Mouse (Mus musculus) A20 (cell line): ENCODE measurements around the gene Tmem8.

Experiments used
- DNase-seq: peaks from one replicate; pipeline ENCODE4 v3.0.0-alpha.2; 2011; ENCODE audit warnings: low read depth, low spot score

Tmem8 gene

GRCm38 (mm10) chr17:26113181-26113948 is at the start of gene Tmem8:
Tmem8 (plus strand) TSS chr17:26113299.
- peak; percentile 82 for DNase-seq

DNA sequence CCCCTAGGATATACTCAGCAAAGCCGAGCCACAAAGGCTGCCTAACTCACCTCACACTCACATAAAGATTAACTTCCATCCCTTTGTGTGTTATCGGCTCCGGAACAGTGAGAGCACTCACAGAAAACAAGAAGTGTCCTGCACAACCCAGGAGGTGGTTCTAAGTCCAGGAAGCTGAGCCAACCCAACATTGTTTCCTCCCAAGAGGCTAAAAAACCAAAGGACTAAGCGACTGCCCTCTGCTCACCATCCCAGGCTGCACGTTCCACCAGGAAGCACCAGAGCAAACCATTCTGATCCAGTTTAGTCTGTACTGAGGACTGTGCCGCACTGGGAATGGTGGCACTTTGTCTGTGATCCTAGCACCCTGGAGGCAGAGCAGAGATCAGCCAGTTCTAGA is 48.2 kb upstream of the Tmem8 start:
- no peak for DNase-seq

DNA sequence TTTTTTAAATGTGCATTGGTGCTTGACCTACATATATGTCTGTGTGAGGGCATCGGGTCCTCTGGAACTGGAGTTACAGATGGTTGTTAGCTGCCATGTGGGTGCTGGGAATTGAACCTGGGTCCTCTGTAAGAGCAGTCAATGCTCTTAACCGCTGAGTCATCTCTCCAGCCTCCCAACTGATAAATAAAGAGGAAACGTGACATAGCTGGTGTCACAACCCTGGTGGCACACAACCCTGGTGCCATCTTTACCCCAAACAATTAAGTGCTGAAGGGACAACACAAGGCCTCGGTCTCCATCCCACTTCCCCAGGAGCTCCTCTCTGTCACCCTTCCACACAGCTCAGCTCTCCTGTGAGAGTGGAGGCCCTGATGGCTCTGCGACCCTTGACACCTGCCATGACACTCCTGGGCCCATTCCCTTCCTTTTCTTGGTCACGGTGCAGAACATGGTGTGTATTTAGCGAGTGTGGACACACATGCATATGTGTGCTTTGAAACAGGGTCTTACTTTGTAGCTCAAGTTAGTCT is 46.5 kb upstream of the Tmem8 start:
- peak; percentile 21 for DNase-seq

DNA sequence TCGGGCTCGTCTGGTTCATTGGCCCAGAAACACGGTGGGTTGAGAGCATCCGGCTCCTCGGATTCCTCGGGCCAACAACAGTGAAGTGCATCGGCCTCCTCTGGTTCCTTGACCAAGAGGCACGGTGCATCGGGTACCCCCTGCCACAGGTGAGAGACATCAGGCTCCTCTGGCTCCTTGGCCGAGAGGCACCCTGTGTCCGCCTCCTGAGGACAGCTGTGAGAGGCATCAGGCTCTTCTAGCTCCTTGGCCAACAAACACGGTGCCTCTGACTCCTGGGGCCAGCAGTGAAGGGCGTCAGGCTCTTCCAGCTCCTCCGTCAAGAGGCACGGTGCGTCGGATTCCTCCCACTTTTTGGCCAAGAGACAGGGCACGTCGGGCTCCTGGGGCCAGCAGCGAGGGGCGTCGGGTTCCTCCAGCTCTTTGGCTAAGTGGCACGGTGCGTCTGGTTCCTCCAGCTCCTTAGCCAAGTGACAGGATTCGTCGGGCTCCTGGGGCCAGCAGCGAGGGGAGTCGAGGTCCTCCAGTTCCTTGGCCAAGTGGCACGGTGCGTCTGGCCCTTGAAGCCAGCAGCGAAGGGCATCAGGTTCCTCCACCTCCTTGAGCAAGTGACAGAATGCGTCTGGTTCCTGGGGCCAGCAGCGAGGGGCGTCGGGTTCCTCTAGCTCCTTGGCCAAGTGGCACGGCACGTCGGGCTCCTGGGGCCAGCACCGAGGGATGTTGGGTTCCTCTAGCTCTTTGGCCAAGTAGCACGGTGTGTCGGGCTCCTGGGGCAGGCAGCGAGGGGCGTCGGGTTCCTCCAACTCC is 44.9 kb upstream of the Tmem8 start:
- no peak for DNase-seq

DNA sequence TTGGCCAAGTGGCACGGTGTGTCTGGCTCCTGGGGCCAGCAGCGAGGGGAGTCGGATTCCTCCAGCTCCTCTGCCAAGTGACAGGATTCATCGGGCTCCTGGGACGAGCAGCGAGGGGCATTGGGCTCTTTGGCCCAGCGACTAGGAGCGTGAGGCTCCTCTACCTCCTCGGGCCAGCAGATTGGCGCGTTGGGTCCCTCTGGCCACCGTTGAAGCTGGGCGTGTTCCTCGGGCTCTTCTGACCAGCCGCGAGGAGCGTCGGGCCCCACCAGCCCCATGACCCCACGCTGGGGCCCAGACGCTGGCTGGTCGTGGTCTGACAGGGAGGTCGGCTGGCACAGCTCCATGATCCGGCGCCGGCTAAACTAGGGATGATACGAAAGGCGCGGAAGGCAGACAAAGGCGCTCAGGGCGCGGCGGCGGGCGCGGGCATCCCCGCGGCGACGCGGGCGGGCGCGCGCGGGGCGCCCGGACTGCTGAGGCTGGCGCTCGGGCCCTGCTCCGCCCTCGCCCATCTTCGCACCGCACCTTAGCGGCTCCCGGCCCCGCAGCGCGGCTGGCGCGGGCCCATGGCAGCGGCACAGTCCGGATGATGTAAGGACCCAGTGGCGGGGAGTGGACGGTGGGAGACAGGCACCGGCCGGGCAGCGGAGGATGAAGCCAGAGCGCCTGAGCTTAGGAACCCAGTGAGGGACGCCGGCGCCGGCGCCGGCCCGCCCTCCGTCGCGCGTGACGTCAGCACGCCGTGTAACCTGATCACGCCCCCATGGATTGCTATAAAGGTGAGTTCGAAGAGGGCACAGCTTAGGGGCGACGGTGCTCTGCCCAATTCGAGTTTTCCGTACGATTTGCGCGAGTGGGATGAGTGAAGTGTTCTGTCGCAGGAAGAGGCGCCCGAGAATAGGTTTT is 44.0 kb upstream of the Tmem8 start, which contains the start of gene Rab11fip3:
Gene Rab11fip3, minus strand, starts transcription at position 725 of the 909 bp plus-strand sequence.
- DNase-seq, result peak; percentile 97

GRCm38 (mm10) chr17:26070136-26070535 is 43.0 kb upstream of the Tmem8 start:
- DNase-seq, result no peak

DNA sequence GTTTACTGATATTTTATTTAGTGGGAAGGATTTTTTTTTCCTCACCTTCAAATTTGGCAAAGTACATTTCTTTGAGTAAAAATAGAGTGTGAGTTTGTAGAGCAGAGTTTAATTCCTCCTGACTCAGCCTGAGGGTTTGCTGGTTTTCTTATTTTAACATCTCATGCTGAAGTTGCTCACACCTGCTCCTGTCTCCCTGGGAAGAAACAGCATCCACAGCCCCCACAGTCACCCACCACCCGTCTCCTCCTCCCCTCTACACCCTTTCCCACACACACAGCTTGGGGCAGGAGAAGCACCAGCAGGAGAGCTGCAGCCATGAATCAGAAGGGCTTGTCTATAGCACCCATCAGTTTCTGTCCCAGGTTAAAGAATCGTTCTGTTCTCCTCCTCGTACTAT is 37.9 kb upstream of the Tmem8 start:
- DNase-seq, result no peak

DNA sequence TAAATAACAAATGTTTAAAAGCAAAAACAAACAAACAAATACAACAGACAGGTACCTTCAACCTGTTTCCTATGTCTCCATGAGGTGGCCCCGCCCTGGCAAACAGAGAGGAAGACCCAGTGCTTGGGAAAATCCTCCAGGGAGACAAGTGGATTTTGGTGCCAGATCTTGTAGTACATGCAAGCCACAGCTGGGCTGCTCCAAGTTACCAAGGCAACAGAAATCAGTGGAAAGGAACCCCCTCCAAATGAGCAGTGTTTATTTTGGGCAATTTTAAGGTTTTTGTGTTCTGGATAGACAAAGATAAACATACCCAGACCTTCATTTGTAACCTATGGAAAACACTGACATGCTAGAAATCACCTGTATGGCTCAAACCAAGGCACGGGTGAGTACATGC is 34.2 kb upstream of the Tmem8 start:
- no peak for DNase-seq

GRCm38 (mm10) chr17:26080867-26081266 is 32.2 kb upstream of the Tmem8 start:
- DNase-seq, result no peak

GRCm38 (mm10) chr17:26087059-26087564 is 26.0 kb upstream of the Tmem8 start:
- DNase-seq, result no peak

DNA sequence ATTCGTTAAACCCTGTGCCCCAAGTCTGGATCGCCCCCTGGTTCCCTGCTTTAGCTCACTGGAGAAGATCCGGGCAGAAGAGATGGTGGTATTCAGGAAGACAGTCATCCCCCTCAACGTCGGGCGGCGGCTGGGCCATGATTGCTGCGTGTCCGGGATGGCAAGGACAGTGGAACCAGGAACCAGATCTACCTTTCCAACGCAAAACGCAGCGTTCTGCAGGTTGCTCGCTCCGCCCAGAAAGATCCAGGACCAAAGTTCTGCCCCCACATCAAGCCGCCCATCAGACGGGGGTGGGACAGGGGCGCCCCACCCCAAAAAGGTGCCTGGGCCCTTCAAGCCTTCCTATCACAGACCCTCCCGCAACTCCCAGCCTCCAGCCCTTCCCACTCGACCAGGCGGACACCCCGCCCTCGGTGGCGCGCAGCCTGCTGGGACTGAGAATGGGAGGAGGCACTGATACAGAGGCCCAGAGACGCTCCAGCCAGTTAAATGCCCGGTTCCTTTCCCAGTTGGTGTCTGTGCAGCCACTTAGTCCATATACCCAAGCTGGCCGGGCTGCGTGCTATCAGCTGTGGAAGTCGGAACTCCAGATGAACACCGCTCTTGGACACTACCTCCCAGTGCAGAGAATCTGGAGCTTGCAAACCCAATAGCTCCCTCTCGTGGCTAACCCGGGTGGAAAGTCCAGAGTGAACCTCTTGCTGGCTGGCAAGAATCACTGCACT is 23.0 kb upstream of the Tmem8 start, which contains the start of gene Decr2:
Gene Decr2, minus strand, starts transcription at position 433 of the 728 bp plus-strand sequence.
- DNase-seq, result peak; percentile 91

DNA sequence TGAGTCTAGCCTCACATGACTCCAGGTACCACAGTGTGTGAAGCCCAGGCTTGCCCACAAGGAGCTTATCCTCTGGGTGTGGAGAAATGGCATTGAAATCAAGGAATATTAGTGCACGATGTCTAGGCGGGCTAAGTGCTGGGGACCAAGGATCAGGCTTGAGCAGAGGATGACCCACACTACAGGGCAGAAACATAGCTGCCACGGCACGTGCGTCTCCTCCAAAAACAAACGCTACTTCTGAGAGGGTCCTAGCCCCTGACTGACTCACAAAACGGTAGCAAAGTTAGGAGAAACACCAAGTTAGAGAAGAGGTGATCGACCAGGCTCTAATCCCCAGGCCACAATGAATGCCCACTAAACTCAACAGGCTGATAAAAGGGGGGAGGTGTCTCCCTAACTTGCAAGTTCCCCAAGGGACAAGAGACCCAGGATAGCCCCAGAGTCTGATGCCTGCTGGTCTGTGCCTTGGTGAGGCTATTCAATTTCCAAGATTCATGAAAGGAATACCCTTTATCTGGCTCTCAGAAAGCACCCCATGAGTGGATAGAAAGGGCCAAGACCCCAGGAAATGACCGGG is 18.5 kb upstream of the Tmem8 start:
- DNase-seq, result no peak

DNA sequence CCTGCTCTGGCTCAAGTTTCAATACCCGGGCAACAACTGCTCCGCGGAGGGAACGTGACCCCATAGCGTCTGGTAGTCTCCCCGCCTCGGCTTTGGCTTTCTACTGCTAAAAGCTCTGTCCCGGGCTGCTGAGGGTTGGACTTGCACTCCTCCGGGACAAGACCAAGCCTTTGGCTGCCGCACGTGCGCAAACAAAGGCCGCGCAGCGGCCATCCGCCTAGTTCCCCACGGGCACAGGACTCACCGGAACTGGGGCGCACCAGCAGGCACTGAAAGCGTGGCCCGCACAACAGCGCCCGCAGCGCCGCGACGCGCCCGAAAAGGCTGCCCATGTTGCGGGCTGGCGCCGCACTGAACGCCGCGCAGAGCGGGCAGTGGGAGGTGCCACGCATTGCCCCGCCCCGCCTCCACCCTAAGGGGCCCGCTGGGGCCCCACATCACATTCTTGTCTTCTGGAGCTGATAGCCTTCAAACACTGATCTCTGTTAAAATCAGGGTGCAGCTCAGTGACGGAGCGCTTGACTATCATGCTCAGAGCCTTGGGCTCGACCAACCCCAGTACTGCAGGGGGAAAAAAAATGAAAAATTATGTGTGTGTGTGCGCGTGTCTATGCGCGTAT is 17.9 kb upstream of the Tmem8 start, which contains the start of gene Nme4:
Gene Nme4, minus strand, starts transcription at position 482 of the 620 bp plus-strand sequence.
- DNase-seq, result peak; percentile 86

- DNase-seq, result no peak
Measured at GRCm38 (mm10) chr17:26098461-26098860, 14.6 kb upstream of the Tmem8 start.

DNA sequence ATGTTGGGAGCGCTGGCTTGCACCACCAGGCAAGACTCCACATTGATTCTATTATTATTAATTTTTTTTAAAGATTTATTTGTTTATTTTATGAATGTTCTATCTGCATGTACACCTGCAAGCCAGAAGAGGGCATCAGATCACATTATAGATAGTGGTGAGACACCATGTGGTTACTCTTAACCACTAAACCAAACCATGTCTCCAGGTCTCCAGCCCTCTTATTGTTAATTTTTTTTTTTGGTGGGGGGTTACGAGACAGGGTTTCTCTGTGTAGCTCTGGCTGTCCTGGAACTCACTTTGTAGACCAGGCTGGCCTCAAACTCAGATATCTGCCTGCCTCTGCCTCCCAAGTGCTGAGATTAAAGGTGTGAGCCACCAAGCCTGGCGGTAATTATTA is 13.8 kb upstream of the Tmem8 start:
- DNase-seq, result peak; percentile 54

GRCm38 (mm10) chr17:26100166-26100565 is 12.9 kb upstream of the Tmem8 start:
- DNase-seq, result no peak

DNA sequence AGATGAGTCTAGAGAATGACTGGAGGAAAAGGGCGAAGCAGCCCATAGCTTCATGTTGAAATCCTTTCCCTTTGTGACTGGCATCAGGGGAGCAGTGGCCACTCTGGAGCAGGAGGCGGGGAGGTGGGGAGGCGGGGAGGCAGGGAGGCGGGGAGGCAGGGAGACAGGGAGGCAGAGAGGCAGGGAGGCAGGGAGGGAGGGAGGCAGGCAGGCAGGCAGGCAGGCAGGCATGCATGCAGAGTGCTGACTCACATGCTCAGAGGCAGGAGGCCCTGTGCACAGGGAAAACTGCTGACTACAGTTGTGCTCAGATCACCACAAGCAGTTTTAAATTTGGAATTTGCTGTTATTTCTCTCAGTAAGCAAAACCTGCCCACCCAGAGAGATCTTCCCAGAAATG is 11.6 kb upstream of the Tmem8 start:
- no peak for DNase-seq

GRCm38 (mm10) chr17:26105619-26106018 is 7.5 kb upstream of the Tmem8 start:
- DNase-seq, result no peak

DNA sequence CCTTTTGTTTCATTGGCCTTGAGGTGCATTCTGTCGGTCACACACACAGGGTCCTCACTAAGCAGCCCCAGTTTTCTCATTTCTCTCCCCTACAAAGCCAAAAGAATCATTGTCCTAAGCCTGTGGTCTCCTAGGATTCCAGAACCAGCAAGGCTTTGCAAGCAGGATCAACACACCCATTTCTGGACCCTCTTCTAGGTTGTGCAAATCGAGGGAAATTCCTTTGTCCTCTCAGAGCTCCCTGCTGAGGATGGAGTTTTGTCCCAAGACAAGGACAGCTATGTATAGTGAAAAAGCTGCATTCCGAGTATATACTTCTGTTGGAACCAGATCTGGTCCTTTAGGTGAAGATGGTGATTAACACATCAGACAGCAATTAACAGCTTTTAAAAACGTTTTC is 2.9 kb upstream of the Tmem8 start:
- no peak for DNase-seq

DNA sequence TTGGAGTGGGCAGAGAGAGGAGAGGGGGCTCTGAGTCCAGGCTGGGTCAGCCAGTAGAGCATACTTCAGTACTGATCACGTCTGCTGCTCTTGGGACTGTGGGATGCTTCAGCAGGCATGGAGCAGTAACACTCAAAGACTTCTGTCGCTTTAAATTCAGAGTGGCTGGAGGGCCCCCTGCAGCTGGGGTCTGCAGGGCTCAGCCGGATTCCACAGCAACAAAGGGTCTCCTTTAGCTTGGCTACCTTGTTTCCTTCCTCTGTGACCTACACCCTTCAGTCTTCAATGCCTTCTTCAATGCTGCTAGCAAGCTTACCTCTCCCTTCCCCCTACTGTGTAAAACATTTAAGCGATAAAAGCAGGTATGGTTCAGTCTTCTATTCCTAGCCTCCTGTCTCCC is 2.1 kb upstream of the Tmem8 start:
- no peak for DNase-seq
